Mouse (Mus musculus) lung, postnatal 4 days (tissue): ENCODE results near the gene 4933406M09Rik.

Experiments used
- DNase-seq, 2 experiments: peaks; one replicate each; pipeline ENCODE4 v3.0.0; 2021

Gene 4933406M09Rik

DNA sequence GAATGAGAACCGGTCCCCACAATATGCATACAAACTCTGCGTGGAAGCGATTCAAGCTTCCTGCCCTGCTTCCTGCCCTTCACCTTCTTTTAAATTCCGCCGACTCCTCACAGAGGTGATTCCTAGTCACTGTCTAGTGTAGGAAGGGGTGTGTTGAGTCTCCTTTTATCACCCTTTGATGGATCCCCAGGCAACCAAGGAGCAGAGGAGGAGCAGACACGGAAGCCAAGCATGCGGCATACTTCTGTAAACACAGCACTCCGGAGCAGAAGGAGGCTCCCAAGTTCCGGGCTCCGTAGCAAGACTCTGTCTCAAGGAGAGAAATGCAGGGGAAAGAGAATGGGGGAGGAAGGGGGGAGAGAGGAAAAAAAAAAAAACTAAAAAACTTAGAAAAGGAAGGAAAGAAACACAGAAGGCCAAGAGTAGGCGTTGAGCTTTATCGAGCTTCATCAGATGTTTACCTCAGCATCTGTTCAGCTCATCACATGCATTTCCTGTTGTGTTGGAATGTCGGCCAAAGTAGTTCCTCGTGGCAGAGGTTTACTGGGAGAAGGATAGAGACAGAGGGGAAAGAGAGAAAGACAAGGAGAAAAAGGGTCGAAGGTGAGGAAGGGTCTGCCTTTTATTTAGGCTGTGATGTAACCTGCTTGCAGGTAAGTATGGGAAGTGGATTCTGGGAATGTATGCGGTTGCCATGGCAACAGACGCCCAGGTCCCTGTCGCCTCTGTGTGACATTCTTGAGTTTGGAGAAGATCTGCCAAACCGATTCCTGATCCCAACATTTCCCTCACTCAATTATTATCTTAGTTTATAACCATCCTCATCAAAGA, 3.7 kb upstream of the 4933406M09Rik start:
- DNase-seq, result peak in 1 of 2 experiments; percentile 19

DNA sequence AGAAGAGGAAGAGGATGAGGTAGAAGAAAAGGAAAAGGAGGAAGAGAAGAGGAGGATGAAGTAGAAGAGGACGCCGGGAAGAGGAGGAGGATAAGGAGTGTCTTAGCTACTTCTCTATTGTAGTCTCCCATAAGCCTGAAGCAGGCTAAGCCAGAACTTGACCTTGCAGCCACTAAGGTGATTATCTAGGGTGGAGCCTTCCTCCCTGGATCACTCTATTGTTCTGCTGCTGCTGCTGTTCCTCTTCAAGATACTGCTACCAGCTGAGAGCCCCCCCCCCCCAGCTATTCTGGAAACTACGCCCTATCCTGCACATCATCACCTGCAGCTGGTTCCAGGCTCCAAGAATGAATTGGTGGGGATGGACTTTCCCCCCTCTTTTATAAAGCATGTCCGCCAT, 1.2 kb upstream of the 4933406M09Rik start:
- DNase-seq, result no peak

DNA sequence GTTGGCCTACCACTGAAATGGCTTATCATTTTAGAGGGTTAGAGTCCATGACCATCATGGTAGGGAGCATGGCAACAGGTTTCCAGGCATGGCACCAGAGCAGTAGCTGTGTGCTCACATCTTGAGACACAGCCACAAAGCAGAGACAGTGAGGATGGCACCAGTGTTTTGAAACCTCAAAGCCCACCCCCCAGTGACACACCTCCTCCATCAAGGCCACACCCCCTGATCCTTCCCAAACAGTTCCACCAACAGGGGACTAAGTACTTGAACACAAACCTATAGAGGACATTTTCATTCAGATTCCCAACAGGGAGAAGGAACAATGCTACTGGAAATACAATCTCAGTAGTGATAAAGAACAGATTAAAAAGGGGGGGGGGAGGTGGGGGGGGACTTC, 564 bp upstream of the 4933406M09Rik start:
- DNase-seq, result no peak

DNA sequence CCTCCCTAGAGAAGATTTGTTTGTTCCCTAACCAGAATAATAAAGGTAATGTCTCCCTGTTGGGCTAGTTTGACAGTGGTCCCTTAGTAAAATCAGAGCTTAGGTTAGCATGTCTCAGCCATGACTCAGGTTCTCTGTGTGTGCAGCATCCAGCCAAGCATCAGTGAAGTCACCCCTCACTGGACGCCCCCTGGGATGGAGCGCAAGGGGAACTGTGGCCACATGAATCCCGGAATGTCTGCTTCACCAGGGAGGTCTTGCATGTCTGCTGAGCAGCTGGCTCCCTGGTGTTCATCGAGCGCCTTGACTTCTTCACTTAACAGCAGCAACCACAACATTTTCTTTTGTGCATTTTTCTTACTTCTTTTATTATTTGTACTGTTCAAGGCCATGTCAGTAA, 8.1 kb downstream of the 4933406M09Rik start:
- no peak for DNase-seq

- no peak for DNase-seq
Measured at GRCm38 (mm10) chr1:134398210-134398609, 12.5 kb downstream of the 4933406M09Rik start.

GRCm38 (mm10) chr1:134399735-134400134, 14.0 kb downstream of the 4933406M09Rik start:
- peak in 1 of 2 experiments; percentile 24 for DNase-seq

- DNase-seq, result peak; percentile 85 to 86
Measured at GRCm38 (mm10) chr1:134405509-134406413, 20.0 kb downstream of the 4933406M09Rik start, which contains the start of gene Cyb5r1. TSS of gene Cyb5r1 (plus strand) at chr1:134405559.

DNA sequence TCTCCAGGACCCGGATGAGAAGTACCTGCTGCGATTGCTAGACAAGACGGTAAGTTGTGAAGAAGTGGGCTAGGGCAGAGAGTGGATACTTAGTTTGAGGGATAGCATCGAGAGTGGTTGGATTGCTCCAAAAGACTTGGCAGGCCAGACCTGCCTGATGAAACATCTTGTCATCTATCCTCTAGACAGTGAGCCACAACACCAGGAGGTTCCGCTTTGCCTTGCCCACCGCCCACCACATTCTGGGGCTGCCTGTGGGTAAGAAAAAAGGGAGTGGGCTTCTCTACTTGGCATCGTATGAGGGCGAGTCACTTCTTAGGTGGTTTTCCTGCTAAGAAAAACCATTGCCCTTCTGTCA, 20.7 kb downstream of the 4933406M09Rik start:
- DNase-seq, result no peak

GRCm38 (mm10) chr1:134408080-134408479, 22.3 kb downstream of the 4933406M09Rik start:
- DNase-seq, result no peak

- DNase-seq, result no peak
Measured at GRCm38 (mm10) chr1:134411706-134412629, 26.2 kb downstream of the 4933406M09Rik start.

DNA sequence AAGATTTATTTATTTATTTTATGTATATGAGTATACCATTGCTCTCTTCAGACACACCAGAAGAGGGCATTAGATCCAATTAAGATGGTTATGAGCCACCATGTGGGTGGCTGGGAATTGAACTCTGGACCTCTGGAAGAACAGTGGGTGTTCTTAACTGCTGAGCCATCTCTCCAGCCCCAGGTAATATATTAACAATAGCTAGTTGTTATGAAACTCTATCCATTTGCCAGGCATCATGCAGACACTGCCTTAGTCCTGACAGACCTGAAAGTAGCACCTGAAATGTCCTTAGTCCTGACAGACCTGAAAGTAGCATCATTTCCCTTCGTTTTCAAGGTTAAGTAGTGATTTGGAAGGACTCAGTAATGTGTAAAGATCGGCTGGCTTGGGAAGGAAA, 28.3 kb downstream of the 4933406M09Rik start:
- DNase-seq, result no peak

DNA sequence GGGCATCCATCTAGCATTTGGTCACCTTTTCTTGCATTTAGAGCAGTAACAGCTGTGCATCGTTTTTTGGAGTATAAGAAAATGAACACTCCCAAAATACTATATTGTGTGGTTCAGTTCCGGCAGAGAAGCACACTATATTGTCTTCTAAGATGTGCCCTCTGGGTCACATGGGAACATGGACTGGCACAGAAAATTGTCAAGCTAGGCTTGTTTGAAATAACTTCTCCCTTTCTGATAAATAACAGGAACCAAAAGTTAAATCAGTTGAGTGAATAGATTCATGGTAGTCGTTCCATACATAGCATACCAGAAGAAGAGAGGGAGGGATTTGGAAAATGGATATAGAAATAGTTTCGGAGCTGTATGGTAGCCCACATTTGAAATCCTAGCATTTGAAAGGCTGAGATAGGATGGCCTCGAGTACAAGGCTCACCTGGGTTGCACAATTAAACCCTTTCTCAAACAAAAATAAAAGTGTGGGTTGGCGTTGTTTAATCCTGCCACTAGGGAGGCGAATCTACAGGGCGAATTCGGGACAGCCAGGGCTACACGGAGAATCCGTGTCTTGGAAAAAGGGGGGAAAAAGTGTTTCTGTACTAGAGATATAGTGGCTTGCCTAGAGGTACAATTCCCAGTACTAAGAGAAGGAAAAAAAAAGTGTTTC, 28.9 kb downstream of the 4933406M09Rik start:
- DNase-seq, result no peak

DNA sequence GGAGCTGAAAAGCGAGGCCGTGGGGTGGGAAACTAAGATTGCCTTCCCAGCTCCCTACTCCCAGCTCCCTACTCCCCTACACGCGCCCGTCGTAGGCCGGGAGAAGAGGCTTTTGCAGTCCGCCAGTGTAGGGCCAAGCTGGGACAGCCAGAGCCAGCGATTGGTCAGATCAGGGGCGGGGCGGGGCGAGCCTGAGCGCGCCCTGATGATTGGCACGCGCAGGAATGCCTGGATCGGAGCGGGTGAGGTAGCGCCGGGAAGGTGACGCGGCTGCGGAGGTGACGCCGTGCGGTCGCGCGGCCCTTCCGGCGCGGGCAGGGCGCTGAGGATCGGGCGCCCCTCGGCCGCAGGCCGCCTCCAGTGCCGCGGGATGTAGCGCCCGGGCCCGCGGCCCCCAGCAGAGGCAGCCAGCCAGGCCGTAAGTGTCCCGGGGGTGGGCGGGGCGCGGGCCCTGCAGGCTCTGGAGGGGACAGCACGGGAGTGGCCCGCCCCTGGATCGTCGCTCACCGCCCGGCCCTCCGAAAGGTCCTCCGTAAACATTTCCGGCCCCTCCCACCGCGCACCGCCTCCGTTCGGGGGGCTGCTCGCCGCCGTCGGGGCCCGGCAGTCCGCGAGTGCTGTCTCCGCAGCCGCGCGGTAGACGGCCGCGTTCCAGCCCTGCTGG, 29.6 kb downstream of the 4933406M09Rik start, which contains the start of gene Adipor1:
TSS of gene Adipor1 (plus strand) at position 211 of the 664 bp plus-strand sequence.
- DNase-seq, result peak; percentile 98 to 99

- DNase-seq, result no peak
Measured at GRCm38 (mm10) chr1:134418414-134418975, 32.8 kb downstream of the 4933406M09Rik start.

DNA sequence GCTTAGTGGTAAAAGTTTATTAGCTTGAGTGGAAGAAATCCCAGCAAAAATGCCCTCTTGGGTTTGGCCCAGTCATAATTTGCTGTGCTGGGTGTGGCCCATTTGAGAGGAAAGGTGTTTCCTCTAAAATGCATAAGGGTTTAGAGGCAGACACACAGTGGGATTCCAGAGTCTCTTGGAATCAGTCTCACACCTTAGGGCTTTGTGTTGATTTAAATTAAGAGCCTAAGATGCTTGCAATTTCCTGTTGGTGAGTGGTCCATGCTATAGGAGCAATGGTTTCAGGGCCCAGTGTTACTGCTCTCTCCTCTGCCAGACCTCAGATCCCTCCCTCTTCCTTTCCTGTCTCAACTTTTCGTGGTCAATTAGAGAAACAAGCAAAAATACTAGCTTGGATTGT, 33.4 kb downstream of the 4933406M09Rik start:
- no peak for DNase-seq

GRCm38 (mm10) chr1:134419751-134420458, 34.2 kb downstream of the 4933406M09Rik start:
- peak; percentile 38 to 44 for DNase-seq

DNA sequence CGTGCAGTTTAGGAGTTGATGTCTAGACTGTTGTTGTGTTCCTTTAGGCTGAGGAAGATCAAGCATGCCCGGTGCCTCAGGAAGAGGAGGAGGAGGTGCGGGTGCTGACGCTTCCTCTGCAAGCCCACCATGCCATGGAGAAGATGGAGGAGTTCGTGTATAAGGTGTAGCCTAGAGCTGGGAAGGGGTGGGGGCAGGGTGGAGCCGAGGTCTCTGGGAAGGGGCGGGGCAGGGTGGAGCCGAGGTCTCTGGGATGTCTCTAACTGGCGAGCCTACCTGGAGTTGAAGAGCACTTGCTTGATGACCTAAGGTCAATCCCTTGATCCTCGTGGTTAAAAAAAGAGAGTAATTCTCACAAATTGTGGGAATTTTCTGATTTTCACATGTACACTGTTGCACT, 38.2 kb downstream of the 4933406M09Rik start:
- no peak for DNase-seq

DNA sequence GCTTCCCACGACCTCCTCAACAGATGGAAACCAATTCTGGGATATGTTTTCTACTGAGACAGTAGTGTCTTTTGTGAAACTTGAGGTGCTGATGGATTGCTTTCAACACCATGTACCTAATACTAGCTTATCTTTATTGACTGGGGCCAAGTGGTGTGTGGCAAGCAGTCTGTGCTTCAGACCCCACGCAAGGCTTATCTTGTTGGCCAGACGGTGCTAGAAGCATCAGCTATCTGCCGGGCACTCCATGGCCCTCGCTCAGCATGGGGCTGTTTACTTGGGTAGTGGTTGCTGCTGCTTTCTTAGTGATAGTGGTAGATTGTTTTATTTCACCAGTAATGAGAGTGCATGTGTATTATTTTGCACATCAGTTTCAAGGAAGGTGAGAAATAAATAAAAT, 40.5 kb downstream of the 4933406M09Rik start:
- DNase-seq, result no peak

DNA sequence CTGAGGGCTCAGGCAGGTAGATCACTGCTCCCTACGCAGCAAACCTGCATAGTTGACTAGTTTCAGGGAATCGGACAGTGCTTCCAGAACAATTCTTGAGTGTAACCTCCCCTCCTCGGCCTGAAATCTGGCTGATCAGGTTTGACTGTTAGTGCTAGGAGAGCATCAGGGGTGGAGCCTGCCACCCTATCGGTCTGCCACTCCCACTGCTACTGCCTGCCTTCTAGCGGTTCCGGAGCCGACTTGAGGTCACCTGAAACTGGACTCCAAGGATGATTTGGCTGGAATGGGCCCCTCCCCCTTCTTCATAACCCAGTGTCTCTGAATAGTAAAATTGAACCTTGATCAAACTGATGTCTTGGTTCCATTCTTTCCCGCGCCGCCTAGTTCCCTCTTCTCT, 47.3 kb downstream of the 4933406M09Rik start:
- no peak for DNase-seq

- no peak for DNase-seq
Measured at GRCm38 (mm10) chr1:134433473-134433872, 47.7 kb downstream of the 4933406M09Rik start.
